Mouse (Mus musculus) midbrain, embryonic 11.5 days (tissue): ENCODE results near the gene Suclg2. TPM values are rescaled to one million over a fixed set of nuclear protein-coding genes. Genes with fewer than 3 reads are reported as not detected.

Experiments
- ATAC-seq: fragments of 200-750 bp; cut with Nextera tagmentation; 2 replicates; pipeline ENCODE4 v1.8.0; 2017; ENCODE audit warnings: moderate TSS enrichment, moderate library complexity; ENCODE audit not compliant: low FRiP score
- DNase-seq: peaks from one replicate; pipeline ENCODE4 v3.0.0; 2015; ENCODE audit warnings: low spot score; ENCODE audit errors: missing footprints
- H3K27ac ChIP-seq: fragments of 300-500 bp; sonication (generic); 2 replicates; pipeline ENCODE4 v1.5.1; 2014; ENCODE audit warnings: low read depth, low read length
- H3K27me3 ChIP-seq: fragments of 300-500 bp; sonication (generic); 2 replicates; pipeline ENCODE4 v1.6.1; 2014; ENCODE audit warnings: mild to moderate bottlenecking, low read length, moderate library complexity, mixed read lengths; ENCODE audit not compliant: control insufficient read depth, insufficient read depth
- H3K36me3 ChIP-seq: fragments of 300-500 bp; sonication (generic); 2 replicates; pipeline ENCODE4 v1.6.1; 2014; ENCODE audit warnings: mild to moderate bottlenecking, low read length, moderate library complexity, mixed read lengths; ENCODE audit not compliant: control insufficient read depth, insufficient read depth
- H3K4me1 ChIP-seq: fragments of 300-500 bp; sonication (generic); 2 replicates; pipeline ENCODE4 v1.6.1; 2014; ENCODE audit warnings: low read length; ENCODE audit not compliant: control insufficient read depth, insufficient read depth
- H3K4me2 ChIP-seq: fragments of 300-500 bp; sonication (generic); 2 replicates; pipeline ENCODE4 v1.6.1; 2014; ENCODE audit warnings: mild to moderate bottlenecking, moderate library complexity
- H3K4me3 ChIP-seq: fragments of 300-500 bp; sonication (generic); 2 replicates; pipeline ENCODE4 v1.5.1; 2014; ENCODE audit warnings: low read depth, low read length
- H3K9ac ChIP-seq: fragments of 300-500 bp; sonication (generic); 2 replicates; pipeline ENCODE4 v1.6.1; 2014; ENCODE audit warnings: low read length
- H3K9me3 ChIP-seq: fragments of 300-500 bp; sonication (generic); 2 replicates; pipeline ENCODE4 v1.6.1; 2016; ENCODE audit warnings: low read length; ENCODE audit not compliant: control insufficient read depth
- WGBS: fragments of 180-500 bp; shearing (Covaris S2); extraction: QIAGEN DNeasy Blood & Tissue Kit; methylation state at CpG from one replicate; pipeline ENCODE4 v1.1.7; 2014; 5-methylcytosine and 5-hydroxymethylcytosine counted together
- polyA plus RNA-seq: library from polyadenylated mRNA; unstranded; fragments of >200 nt; fragmentation: Nextera tagmentation; extraction: Ambion mirVana; gene quantifications from 2 replicates; pipeline ENCODE4 v1.2.1, GENCODE M21; 2014

Gene Suclg2
- polyA plus RNA-seq, 1 experiment from 2014 or later: 40.8 TPM

- no peak overlapping the region for H3K4me3 ChIP-seq
- no peak for ATAC-seq
- no peak overlapping the region for H3K9ac ChIP-seq
- no peaks in the 10 kb centered on the region for H3K9me3 ChIP-seq
- H3K4me1 ChIP-seq: no peaks in the 10 kb centered on the region
- H3K36me3 ChIP-seq: no peaks in the 10 kb centered on the region
- H3K4me2 ChIP-seq: no peak overlapping the region
- H3K27ac ChIP-seq: no peak overlapping the region
- no peaks in the 10 kb centered on the region for H3K27me3 ChIP-seq
- 71% methylated on average over 3 of the region's 3 CpGs for WGBS
- DNase-seq: no peak
These were observed 259.2 kb downstream of the Suclg2 start for GRCm38 (mm10) chr6:95459372-95459771.

GRCm38 (mm10) chr6:95446151-95446550 is 272.4 kb downstream of the Suclg2 start:
- H3K9ac ChIP-seq: no peak overlapping the region
- H3K36me3 ChIP-seq: no peaks in the 10 kb centered on the region
- no peak overlapping the region for H3K27ac ChIP-seq
- 86% methylated on average over 2 of the region's 2 CpGs for WGBS
- ATAC-seq: no peak
- H3K27me3 ChIP-seq: no peaks in the 10 kb centered on the region
- H3K4me2 ChIP-seq: no peak overlapping the region
- DNase-seq: no peak
- H3K4me3 ChIP-seq: no peak overlapping the region
- H3K9me3 ChIP-seq: no peaks in the 10 kb centered on the region
- no peaks in the 10 kb centered on the region for H3K4me1 ChIP-seq

- no peaks in the 10 kb centered on the region for H3K36me3 ChIP-seq
- ATAC-seq (no peak), DNase-seq (no peak)
- 85% methylated on average over 4 of the region's 4 CpGs for WGBS
- no peak overlapping the region for H3K27ac ChIP-seq
- H3K4me2 ChIP-seq: no peak overlapping the region
- no peaks in the 10 kb centered on the region for H3K27me3 ChIP-seq
- no peak overlapping the region for H3K9ac ChIP-seq
- H3K4me1 ChIP-seq: no peaks in the 10 kb centered on the region
- no peak overlapping the region for H3K4me3 ChIP-seq
- no peaks in the 10 kb centered on the region for H3K9me3 ChIP-seq
These were observed 273.6 kb downstream of the Suclg2 start for GRCm38 (mm10) chr6:95445036-95445435.
